12 mouse cellular contexts compared by ENCODE assay signal in genomic region chr1:75214442-75214841, GRCm38 (mm10). TPM values are rescaled to one million over a fixed set of nuclear protein-coding genes. Genes with fewer than 3 reads are reported as not detected.
DNase-seq lines count a peak whose midpoint lies in the region; ATAC-seq and TF ChIP-seq lines count a peak whose summit lies in the region.
"Had no signal": no experiment of that assay in that cellular context is flagged by ENCODE, and none has a peak within 500 bp of the region (broad histone marks: within the 10 kb centered on the region; RNA-seq: fewer than 3 reads in every experiment).

No protein-coding gene starts in this region.

- H3K36me3 ChIP-seq in kidney, embryonic 15.5 days = peaks cover 47% of the 10 kb centered on the region
- peaks cover 43% of the 10 kb centered on the region for H3K36me3 ChIP-seq in liver, embryonic 16.5 days (ENCODE audit: control insufficient read depth, insufficient read depth)

- intact Hi-C loops in left cerebral cortex, adult 2 months (cut with DNase I) = no loop called here
- intact Hi-C loops in left cerebral cortex, postnatal 14 days (cut with DNase I) = no loop called here
- intact Hi-C loops in gastrocnemius, postnatal 36 days (cut with DNase I) = no loop called here

- no peaks in the 10 kb centered on the region for H3K9me3 ChIP-seq in kidney, embryonic 15.5 days (replicated peaks)
- H3K9me3 ChIP-seq in liver, embryonic 16.5 days (replicated peaks; ENCODE audit: control insufficient read depth, low read length) = no peaks in the 10 kb centered on the region
- H3K9me3 ChIP-seq: hindbrain, embryonic 15.5 days had no signal

- no peak overlapping the region for H3K4me3 ChIP-seq in left cerebral cortex, adult 2 months
- no peak overlapping the region for H3K4me3 ChIP-seq in kidney, embryonic 15.5 days (replicated peaks)
- peak overlapping the region; percentile 83 for H3K4me3 ChIP-seq in liver, embryonic 16.5 days (ENCODE audit: low read depth, low read length)
- H3K4me3 ChIP-seq: hindbrain, embryonic 15.5 days had no signal

- no peak for TF ChIP-seq CTCF in left cerebral cortex, adult 2 months (IDR thresholded peaks at IDR 0.05)

- H3K27me3 ChIP-seq in kidney, embryonic 15.5 days = peaks cover 28% of the 10 kb centered on the region
- no peaks in the 10 kb centered on the region for H3K27me3 ChIP-seq in liver, embryonic 16.5 days (ENCODE audit: control insufficient read depth, insufficient read depth, low read depth, low read length)

- no peak overlapping the region for H3K4me2 ChIP-seq in kidney, embryonic 15.5 days
- H3K4me2 ChIP-seq in liver, embryonic 16.5 days (ENCODE audit: low read depth, low read length) = peak overlapping the region; percentile 97
- H3K4me2 ChIP-seq: hindbrain, embryonic 15.5 days had no signal

- WGBS in kidney, embryonic 15.5 days = 67% methylated on average over 2 of the region's 2 CpGs
- WGBS in liver, embryonic 16.5 days (ENCODE audit: insufficient replicate concordance) = 50% methylated on average over 2 of the region's 2 CpGs

- peak; percentile 34 for ATAC-seq in kidney, embryonic 15.5 days (replicated peaks; ENCODE audit: low FRiP score)
- ATAC-seq in liver, embryonic 16.5 days (ENCODE audit: low read depth) = no peak
- ATAC-seq in monocyte, adult 5-6 weeks (replicated peaks; ENCODE audit: insufficient number of reproducible peaks, low FRiP score, low TSS enrichment, poor library complexity, severe bottlenecking) = no peak

- H3K4me1 ChIP-seq in kidney, embryonic 15.5 days = peaks cover 77% of the 10 kb centered on the region
- H3K4me1 ChIP-seq in liver, embryonic 16.5 days (ENCODE audit: control insufficient read depth, low read depth, low read length) = peaks cover 79% of the 10 kb centered on the region

- no peak overlapping the region for H3K9ac ChIP-seq in kidney, embryonic 15.5 days
- H3K9ac ChIP-seq in liver, embryonic 16.5 days (ENCODE audit: low read depth, low read length) = peak overlapping the region; percentile 87
- H3K9ac ChIP-seq: hindbrain, embryonic 15.5 days had no signal

- DNase-seq in left cerebral cortex, adult 2 months (ENCODE audit: extremely low spot score in 1 of 2, low spot score in 2 of 2) = no peak
- no peak for DNase-seq in left cerebral cortex, postnatal 14 days (ENCODE audit: low spot score in 2 of 2)
- DNase-seq in ZHBTc4 (ENCODE audit: low read depth, low spot score) = peak; percentile 20
- no peak for DNase-seq in gastrocnemius, postnatal 36 days
- DNase-seq in spleen, postnatal 10 days (ENCODE audit: low spot score in 2 of 2) = no peak

- peak overlapping the region; percentile 53 for H3K27ac ChIP-seq in left cerebral cortex, adult 2 months
- peak overlapping the region; percentile 82 for H3K27ac ChIP-seq in kidney, embryonic 15.5 days
- H3K27ac ChIP-seq in liver, embryonic 16.5 days (ENCODE audit: low read length) = peak overlapping the region; percentile 97
- H3K27ac ChIP-seq: hindbrain, embryonic 15.5 days had no signal

RNA-seq across cellular contexts. Expression of gene Stk16, which starts 3.8 kb away (rescaled TPM):
- total RNA-seq in left cerebral cortex, adult 2 months (2021) = 10 to 100 TPM; 85.6 to 86.0 TPM
- 10 to 100 TPM; 85.6 to 92.2 TPM for total RNA-seq in left cerebral cortex, postnatal 14 days (2021)
- polyA plus RNA-seq in kidney, embryonic 15.5 days (2015; fragmentation: Nextera tagmentation; extraction: Ambion mirVana) = 142 and 148 TPM in 2 replicates
- polyA plus RNA-seq in liver, embryonic 16.5 days (2015; fragmentation: Nextera tagmentation; extraction: Ambion mirVana) = 73.3 and 73.4 TPM in 2 replicates
- 35.5 to 62.5 TPM (median 42.0 TPM) in 3 replicates for total RNA-seq in monocyte, adult 5-6 weeks (2017)
- total RNA-seq in gastrocnemius, postnatal 36 days (2021) = 10 to 100 TPM; 19.4 to 23.1 TPM

RNA-seq across cellular contexts. Expression of gene Glb1l, which starts 3.8 kb away (rescaled TPM):
- 10 to 100 TPM; 12.7 to 15.6 TPM for total RNA-seq in left cerebral cortex, adult 2 months (2021)
- 10 to 100 TPM; 16.3 to 18.3 TPM for total RNA-seq in left cerebral cortex, postnatal 14 days (2021)
- polyA plus RNA-seq in kidney, embryonic 15.5 days (2015; fragmentation: Nextera tagmentation; extraction: Ambion mirVana) = 44.9 and 45.8 TPM in 2 replicates
- polyA plus RNA-seq in liver, embryonic 16.5 days (2015; fragmentation: Nextera tagmentation; extraction: Ambion mirVana) = 3.7 and 3.9 TPM in 2 replicates
- 9.2 to 12.8 TPM (median 9.2 TPM) in 3 replicates for total RNA-seq in monocyte, adult 5-6 weeks (2017)
- total RNA-seq in gastrocnemius, postnatal 36 days (2021) = 1 to 10 TPM; 2.3 to 3.0 TPM

RNA-seq across cellular contexts. Expression of gene Tuba4a, which starts 5.2 kb away (rescaled TPM):
- 100 to 1,000 TPM; 594 to 616 TPM for total RNA-seq in left cerebral cortex, adult 2 months (2021)
- total RNA-seq in left cerebral cortex, postnatal 14 days (2021) = 100 to 1,000 TPM; 658 to 691 TPM
- polyA plus RNA-seq in kidney, embryonic 15.5 days (2015; fragmentation: Nextera tagmentation; extraction: Ambion mirVana) = 63.8 and 64.3 TPM in 2 replicates
- 336 and 355 TPM in 2 replicates for polyA plus RNA-seq in liver, embryonic 16.5 days (2015; fragmentation: Nextera tagmentation; extraction: Ambion mirVana)
- 55.7 to 63.9 TPM (median 58.5 TPM) in 3 replicates for total RNA-seq in monocyte, adult 5-6 weeks (2017)
- 100 to 1,000 TPM; 921 to 954 TPM for total RNA-seq in gastrocnemius, postnatal 36 days (2021)

RNA-seq across cellular contexts. Expression of gene A630095N17Rik, which starts 17.5 kb away (rescaled TPM):
- not detected for total RNA-seq in left cerebral cortex, adult 2 months (2021)
- not detected for total RNA-seq in left cerebral cortex, postnatal 14 days (2021)
- polyA plus RNA-seq in kidney, embryonic 15.5 days (2015; fragmentation: Nextera tagmentation; extraction: Ambion mirVana) = not detected in 2 replicates
- 0.25 TPM in 1 of 2 replicates, not detected in the other for polyA plus RNA-seq in liver, embryonic 16.5 days (2015; fragmentation: Nextera tagmentation; extraction: Ambion mirVana)
- total RNA-seq in monocyte, adult 5-6 weeks (2017) = not detected in 3 replicates
- not detected for total RNA-seq in gastrocnemius, postnatal 36 days (2021)
- total RNA-seq: adrenal gland, adult 2 months; gastrocnemius, adult 8-10 months had no signal
- polyA plus RNA-seq: adrenal gland, adult 2 months; hindbrain, embryonic 15.5 days; limb, embryonic 11.5 days had no signal

RNA-seq across cellular contexts. Expression of gene Dnajb2, which starts 21.8 kb away (rescaled TPM):
- 100 to 1,000 TPM in 1 of 2 experiments, 10 to 100 TPM in 1; 93.6 to 102 TPM for total RNA-seq in left cerebral cortex, adult 2 months (2021)
- 10 to 100 TPM; 76.5 to 80.2 TPM for total RNA-seq in left cerebral cortex, postnatal 14 days (2021)
- 33.8 and 38.6 TPM in 2 replicates for polyA plus RNA-seq in kidney, embryonic 15.5 days (2015; fragmentation: Nextera tagmentation; extraction: Ambion mirVana)
- polyA plus RNA-seq in liver, embryonic 16.5 days (2015; fragmentation: Nextera tagmentation; extraction: Ambion mirVana) = 33.8 and 33.9 TPM in 2 replicates
- 22.6 to 64.3 TPM (median 30.7 TPM) in 3 replicates for total RNA-seq in monocyte, adult 5-6 weeks (2017)
- total RNA-seq in gastrocnemius, postnatal 36 days (2021) = 10 to 100 TPM; 63.1 to 67.1 TPM
